Mouse (Mus musculus): ENCODE results near the gene Dctn3. TPM values are rescaled to one million over a fixed set of nuclear protein-coding genes. Genes with fewer than 3 reads are reported as not detected.
"Not testable (repeated sequence)": the region's sequence is repeated elsewhere in the genome, so short reads cannot be mapped to it uniquely, and the experiment has no call there.

Gene Dctn3
- total and polyA plus RNA-seq, 2 experiments = 40.2 to 44.5 TPM

DNA sequence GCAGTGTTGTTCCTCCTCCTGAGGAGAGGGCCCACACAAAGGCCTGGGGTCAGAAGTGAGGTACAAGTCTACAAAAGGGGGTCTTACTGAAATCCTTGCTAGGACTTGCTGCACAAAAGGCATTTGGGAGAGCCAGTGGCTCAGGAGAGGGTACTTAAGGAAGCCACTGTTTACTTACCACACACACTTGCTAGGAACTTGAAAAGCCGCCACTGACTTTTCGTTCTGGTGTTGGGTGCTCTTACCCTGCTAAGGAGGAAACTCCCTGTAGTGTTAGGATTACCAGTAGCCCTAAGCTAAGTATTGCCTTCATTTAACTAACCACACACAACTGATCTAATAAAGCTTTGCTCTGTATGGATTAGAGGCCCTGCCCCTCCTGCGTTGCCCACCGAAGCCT is 33.0 kb downstream of the Dctn3 start:
- DNase-seq (ENCODE audit: extremely low read depth, low read depth, low spot score); H3K27me3 ChIP-seq (ENCODE audit: control insufficient read depth, insufficient read depth, low read length); H3K9ac ChIP-seq (ENCODE audit: low read depth, low read length); H3K79me2 ChIP-seq (ENCODE audit: control insufficient read depth, insufficient read depth, low read length); H3K36me3 ChIP-seq (ENCODE audit: control insufficient read depth, insufficient read depth, low read length); H3K4me1 ChIP-seq (ENCODE audit: control insufficient read depth, insufficient read depth, low read length); H3K27ac ChIP-seq (replicated peaks; ENCODE audit: insufficient read depth, low read depth, low read length); H3K4me3 ChIP-seq (ENCODE audit: insufficient read depth, low read depth, low read length): not testable (repeated sequence)
- WGBS = no CpG with 5 or more reads among the region's 4 CpGs

- H3K36me3 ChIP-seq (ENCODE audit: control insufficient read depth, insufficient read depth, low read length); H3K27me3 ChIP-seq (ENCODE audit: control insufficient read depth, insufficient read depth, low read length); DNase-seq (ENCODE audit: extremely low read depth, low read depth, low spot score); H3K27ac ChIP-seq (replicated peaks; ENCODE audit: insufficient read depth, low read depth, low read length); H3K9ac ChIP-seq (ENCODE audit: low read depth, low read length); H3K4me3 ChIP-seq (ENCODE audit: insufficient read depth, low read depth, low read length); H3K4me1 ChIP-seq (ENCODE audit: control insufficient read depth, insufficient read depth, low read length); H3K79me2 ChIP-seq (ENCODE audit: control insufficient read depth, insufficient read depth, low read length): not testable (repeated sequence)
- 84% methylated on average over 1 of the region's 1 CpGs for whole genome bisulfite sequencing
Measured at GRCm38 (mm10) chr4:41688562-41688961, 34.4 kb downstream of the Dctn3 start.

GRCm38 (mm10) chr4:41685882-41686492 is 37.0 kb downstream of the Dctn3 start:
- not testable (repeated sequence) for H3K9ac ChIP-seq (ENCODE audit: low read depth, low read length); H3K79me2 ChIP-seq (ENCODE audit: control insufficient read depth, insufficient read depth, low read length); H3K36me3 ChIP-seq (ENCODE audit: control insufficient read depth, insufficient read depth, low read length); H3K4me3 ChIP-seq (ENCODE audit: insufficient read depth, low read depth, low read length); H3K27ac ChIP-seq (replicated peaks; ENCODE audit: insufficient read depth, low read depth, low read length); H3K4me1 ChIP-seq (ENCODE audit: control insufficient read depth, insufficient read depth, low read length); DNase-seq (ENCODE audit: extremely low read depth, low read depth, low spot score); H3K27me3 ChIP-seq (ENCODE audit: control insufficient read depth, insufficient read depth, low read length)
- 76% methylated on average over 10 of the region's 10 CpGs for WGBS

- H3K36me3 ChIP-seq (ENCODE audit: control insufficient read depth, insufficient read depth, low read length); H3K4me3 ChIP-seq (ENCODE audit: insufficient read depth, low read depth, low read length); H3K27ac ChIP-seq (replicated peaks; ENCODE audit: insufficient read depth, low read depth, low read length); H3K79me2 ChIP-seq (ENCODE audit: control insufficient read depth, insufficient read depth, low read length); DNase-seq (ENCODE audit: extremely low read depth, low read depth, low spot score); H3K4me1 ChIP-seq (ENCODE audit: control insufficient read depth, insufficient read depth, low read length); H3K9ac ChIP-seq (ENCODE audit: low read depth, low read length); H3K27me3 ChIP-seq (ENCODE audit: control insufficient read depth, insufficient read depth, low read length): not testable (repeated sequence)
- 13% methylated on average over 14 of the region's 14 CpGs for WGBS
Measured at GRCm38 (mm10) chr4:41684931-41685453, 38.0 kb downstream of the Dctn3 start.

DNA sequence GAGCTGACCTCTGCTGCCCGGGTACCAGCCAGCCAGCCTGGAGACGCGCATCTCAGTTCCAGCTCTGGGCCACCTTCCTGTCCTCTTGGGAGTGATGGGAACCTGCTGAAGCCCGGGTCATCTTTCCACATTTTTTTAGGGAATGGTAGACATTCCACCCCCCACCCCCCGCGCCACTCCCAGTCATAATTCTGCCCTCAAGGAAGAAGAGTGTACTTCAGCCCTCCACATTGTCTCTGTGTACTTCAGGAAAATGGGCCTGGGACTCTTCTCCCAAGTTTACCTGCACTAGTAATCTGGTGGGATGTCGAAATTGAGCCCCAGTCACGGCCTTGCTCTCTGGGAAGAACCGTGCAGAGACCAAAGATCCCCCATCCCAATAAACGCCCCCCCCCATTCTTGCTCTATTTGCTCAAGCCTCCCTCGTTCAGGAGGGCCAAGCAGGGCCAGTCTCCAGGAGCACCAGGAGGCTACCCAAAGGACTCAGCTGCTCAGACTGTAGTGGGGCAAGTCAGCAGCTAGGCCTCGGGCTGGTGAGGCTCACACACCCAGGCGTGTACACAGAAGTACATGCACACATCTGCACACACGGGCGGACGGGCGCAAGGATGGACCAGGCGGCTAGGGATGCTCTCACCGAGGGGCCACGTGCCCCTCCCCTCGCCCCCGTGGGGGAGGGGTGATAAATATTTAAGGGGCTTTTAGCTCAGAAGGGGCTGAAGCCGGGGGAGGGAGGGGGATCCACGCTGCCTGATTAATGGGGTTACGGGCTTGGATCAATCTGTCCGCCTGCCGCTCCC is 38.6 kb downstream of the Dctn3 start:
- H3K4me3 ChIP-seq (ENCODE audit: insufficient read depth, low read depth, low read length); H3K27ac ChIP-seq (replicated peaks; ENCODE audit: insufficient read depth, low read depth, low read length); H3K36me3 ChIP-seq (ENCODE audit: control insufficient read depth, insufficient read depth, low read length); H3K27me3 ChIP-seq (ENCODE audit: control insufficient read depth, insufficient read depth, low read length); H3K4me1 ChIP-seq (ENCODE audit: control insufficient read depth, insufficient read depth, low read length); H3K79me2 ChIP-seq (ENCODE audit: control insufficient read depth, insufficient read depth, low read length); H3K9ac ChIP-seq (ENCODE audit: low read depth, low read length); DNase-seq (ENCODE audit: extremely low read depth, low read depth, low spot score): not testable (repeated sequence)
- WGBS = 21% methylated on average over 25 of the region's 27 CpGs

- not testable (repeated sequence) for H3K9ac ChIP-seq (ENCODE audit: low read depth, low read length); H3K4me1 ChIP-seq (ENCODE audit: control insufficient read depth, insufficient read depth, low read length); DNase-seq (ENCODE audit: extremely low read depth, low read depth, low spot score); H3K79me2 ChIP-seq (ENCODE audit: control insufficient read depth, insufficient read depth, low read length); H3K27ac ChIP-seq (replicated peaks; ENCODE audit: insufficient read depth, low read depth, low read length); H3K4me3 ChIP-seq (ENCODE audit: insufficient read depth, low read depth, low read length); H3K36me3 ChIP-seq (ENCODE audit: control insufficient read depth, insufficient read depth, low read length); H3K27me3 ChIP-seq (ENCODE audit: control insufficient read depth, insufficient read depth, low read length)
- 8% methylated on average over 7 of the region's 27 CpGs for WGBS
Measured at GRCm38 (mm10) chr4:41683303-41683702, 39.7 kb downstream of the Dctn3 start.
